Mouse (Mus musculus) gastrocnemius, postnatal 10 days (tissue): ENCODE data around the gene Igtp. TPM values are rescaled to one million over a fixed set of nuclear protein-coding genes. Genes with fewer than 3 reads are reported as not detected.

Experiments used
- total RNA-seq, 2 experiments: library from RNA; stranded (reverse); gene quantifications; 2 replicates each; pipeline ENCODE4 v1.2.3; 2021

The Igtp gene
- total RNA-seq, 2 experiments from 2014 or later: 4.7 to 6.6 TPM

Other genes starting within 250 kb of the Igtp start
- 10 to 100 TPM; 78.2 to 88.3 TPM for gene Larp1, start 190.5 kb upstream of the Igtp start, total RNA-seq
- gene Gm12248, start 106.4 kb upstream of the Igtp start, total RNA-seq: not detected
- gene Cnot8, start 95.4 kb upstream of the Igtp start, total RNA-seq: 10 to 100 TPM; 38.3 to 40.7 TPM
- 10 to 100 TPM; 10.8 to 14.6 TPM for gene Gemin5, start 31.0 kb upstream of the Igtp start, total RNA-seq
- 10 to 100 TPM; 43.9 to 49.0 TPM for gene Mrpl22, start 27.9 kb upstream of the Igtp start, total RNA-seq
- 1 to 10 TPM; 7.1 to 7.5 TPM for gene Irgm2, start 62 bp downstream of the Igtp start, total RNA-seq
- not detected for gene 4930438A08Rik, start 75.2 kb downstream of the Igtp start, total RNA-seq
- 1 to 10 TPM; 3.5 to 5.3 TPM for gene Zfp692, start 107.5 kb downstream of the Igtp start, total RNA-seq
- 10 to 100 TPM; 31.0 to 41.3 TPM for gene Zfp672, start 130.8 kb downstream of the Igtp start, total RNA-seq
- 10 to 100 TPM; 28.0 to 30.3 TPM for gene Sh3bp5l, start 131.2 kb downstream of the Igtp start, total RNA-seq
- not detected for gene Lypd8, start 179.5 kb downstream of the Igtp start, total RNA-seq
- not detected for gene 1810065E05Rik, start 221.6 kb downstream of the Igtp start, total RNA-seq
- gene Gm12253, start 233.0 kb downstream of the Igtp start, total RNA-seq: not detected